Mouse (Mus musculus) myocyte (in vitro differentiated cells): ENCODE measurements around the gene Sh3kbp1.

Source experiments
- MYOD1 ChIP-seq, 3 experiments: IDR thresholded peaks; one replicate each; pipeline ENCODE4 v1.6.1; 2011; ENCODE audit warnings: control low read depth in 2 of 3, low read depth in 2 of 3, mild to moderate bottlenecking in 2 of 3, moderate library complexity in 1 of 3; ENCODE audit not compliant: insufficient read length in 2 of 3, control insufficient read depth in 1 of 3
- POLR2A ChIP-seq: IDR thresholded peaks from one replicate; pipeline ENCODE4 v1.6.1; 2011; ENCODE audit warnings: low read depth, mild to moderate bottlenecking, control low read depth, moderate library complexity; ENCODE audit not compliant: insufficient read length
- SRF ChIP-seq: IDR thresholded peaks from one replicate; pipeline ENCODE4 v1.6.1; 2011; ENCODE audit warnings: low read depth; ENCODE audit not compliant: control insufficient read depth, insufficient read length
- TCF12 ChIP-seq: IDR thresholded peaks from one replicate; pipeline ENCODE4 v1.6.1; 2011; ENCODE audit warnings: mild to moderate bottlenecking, control low read depth; ENCODE audit not compliant: poor library complexity, insufficient read depth, severe bottlenecking
- USF1 ChIP-seq: IDR thresholded peaks from one replicate; pipeline ENCODE4 v1.6.1; 2011; ENCODE audit warnings: low read depth, mild to moderate bottlenecking, control low read depth, moderate library complexity

- TF ChIP-seq POLR2A (no peak), MYOD1 (IDR thresholded peaks at IDR 0.05; ENCODE audit: control insufficient read depth in 1 of 3, insufficient read length in 2 of 3, low read depth in 2 of 3) (no peak), TCF12 (no peak), USF1 (no peak), SRF (no peak)
These were observed 336.2 kb downstream of the Sh3kbp1 start for GRCm38 (mm10) chrX:159963273-159963672.
